Mouse (Mus musculus) forebrain, embryonic 15.5 days (tissue): ENCODE data around the gene Lrrc4b. TPM values are rescaled to one million over a fixed set of nuclear protein-coding genes. Genes with fewer than 3 reads are reported as not detected.

Experiments used
- ATAC-seq: fragments of 200-750 bp; cut with Nextera tagmentation; replicated peaks from 2 replicates; pipeline ENCODE4 v1.8.0; 2017; ENCODE audit warnings: mild to moderate bottlenecking, moderate TSS enrichment, moderate library complexity
- H3K27ac ChIP-seq: fragments of 300-500 bp; sonication (generic); replicated peaks from 2 replicates; pipeline ENCODE4 v1.5.1; 2015; ENCODE audit warnings: mild to moderate bottlenecking, inconsistent platforms
- H3K27me3 ChIP-seq: fragments of 300-500 bp; sonication (generic); 2 replicates; pipeline ENCODE4 v1.6.1; 2015; ENCODE audit warnings: inconsistent platforms
- H3K36me3 ChIP-seq: fragments of 300-500 bp; sonication (generic); 2 replicates; pipeline ENCODE4 v1.6.1; 2015; ENCODE audit warnings: mild to moderate bottlenecking, inconsistent platforms
- H3K4me1 ChIP-seq: fragments of 300-500 bp; sonication (generic); 2 replicates; pipeline ENCODE4 v1.6.1; 2015; ENCODE audit warnings: inconsistent platforms
- H3K4me2 ChIP-seq: fragments of 300-500 bp; sonication (generic); replicated peaks from 2 replicates; pipeline ENCODE4 v1.6.1; 2015; ENCODE audit warnings: mild to moderate bottlenecking, inconsistent platforms
- H3K4me3 ChIP-seq: fragments of 300-500 bp; sonication (generic); 2 replicates; pipeline ENCODE4 v1.5.1; 2015; ENCODE audit warnings: mild to moderate bottlenecking, inconsistent platforms
- H3K9ac ChIP-seq: fragments of 300-500 bp; sonication (generic); replicated peaks from 2 replicates; pipeline ENCODE4 v1.6.1; 2015; ENCODE audit warnings: mild to moderate bottlenecking, inconsistent platforms
- H3K9me3 ChIP-seq: fragments of 300-500 bp; sonication (generic); 2 replicates; pipeline ENCODE4 v1.6.1; 2016; ENCODE audit warnings: inconsistent platforms
- WGBS: fragments of 180-500 bp; shearing (Covaris S2); methylation state at CpG from one replicate; pipeline ENCODE4 v1.1.7; 2015; ENCODE audit warnings: mixed read lengths; 5-methylcytosine and 5-hydroxymethylcytosine counted together
- polyA plus RNA-seq: library from polyadenylated mRNA; unstranded; fragments of >200 nt; fragmentation: Nextera tagmentation; extraction: Ambion mirVana; gene quantifications from 2 replicates; pipeline ENCODE4 v1.2.1, GENCODE M21; 2015

The Lrrc4b gene
- polyA plus RNA-seq, 1 experiment from 2014 or later, result 15.7 TPM

DNA sequence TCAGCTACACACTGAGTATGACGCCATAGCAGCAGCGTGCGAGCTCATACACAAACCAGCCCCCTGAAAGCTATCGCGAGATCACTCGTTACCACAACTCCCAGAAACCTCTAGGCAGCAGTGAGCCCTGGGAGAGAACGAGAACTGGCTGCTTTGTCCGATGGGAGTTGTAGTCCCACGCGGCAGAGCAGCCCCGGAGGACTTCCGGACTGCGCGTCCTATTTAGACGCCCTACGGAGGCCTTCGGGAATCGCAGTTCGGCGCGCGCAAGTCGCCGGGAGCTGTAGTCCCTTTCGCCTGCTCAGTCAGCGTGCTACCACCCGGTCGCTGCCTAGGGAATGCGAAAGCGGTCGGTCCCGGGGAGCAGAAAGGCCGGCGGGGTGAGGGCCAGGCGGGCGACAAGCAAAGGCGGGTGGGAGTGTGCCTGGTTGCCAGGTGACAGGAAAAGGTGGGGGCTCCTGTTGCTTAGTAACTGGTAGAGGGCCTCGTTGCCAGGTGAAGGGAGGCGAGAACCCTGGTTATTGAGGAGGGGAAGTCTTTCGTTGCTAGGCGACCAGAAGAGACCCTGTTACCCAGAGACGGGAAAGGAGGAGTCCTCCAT, 39.1 kb downstream of the Lrrc4b start, which contains the start of gene Josd2:
TSS of gene Josd2 (plus strand) at position 170 of the 601 bp plus-strand sequence.
- H3K4me1 ChIP-seq, result peaks cover 60% of the 10 kb centered on the region

DNA sequence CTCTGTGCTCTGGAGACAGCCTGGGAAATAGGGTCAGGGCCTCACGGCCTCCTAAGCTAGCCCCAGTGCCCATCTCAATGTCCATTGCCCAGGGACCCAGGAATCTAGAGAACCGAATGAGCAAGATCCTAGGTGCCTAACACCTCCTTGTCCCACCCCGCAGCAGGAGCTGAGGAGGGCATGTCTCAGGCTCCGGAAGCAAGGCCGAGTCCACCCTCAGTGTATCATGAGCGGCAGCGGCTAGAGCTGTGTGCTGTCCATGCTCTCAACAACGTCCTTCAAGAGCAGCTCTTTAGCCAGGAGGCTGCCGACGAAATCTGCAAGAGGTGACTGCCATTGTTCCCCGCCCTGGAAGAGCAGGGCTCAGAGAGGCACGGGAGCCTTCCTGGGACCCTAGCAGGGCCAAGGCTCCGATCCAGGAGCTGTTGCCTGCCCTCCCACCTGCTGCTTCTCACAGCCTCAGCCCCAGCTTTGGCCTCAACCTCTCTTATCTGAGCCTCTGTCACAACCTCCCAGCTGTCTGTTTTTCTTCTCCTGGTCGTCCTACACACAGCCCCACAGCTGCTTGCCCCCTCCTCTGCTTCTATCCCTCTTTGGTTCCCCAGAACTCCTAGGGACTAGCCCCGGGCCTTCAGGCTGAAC, 39.9 kb downstream of the Lrrc4b start:
- no peaks in the 10 kb centered on the region for H3K9me3 ChIP-seq
- H3K4me3 ChIP-seq, result peak overlapping the region; percentile 57
- peaks cover 2% of the 10 kb centered on the region for H3K36me3 ChIP-seq
- no peaks in the 10 kb centered on the region for H3K27me3 ChIP-seq
- 50% methylated on average over 15 of the region's 15 CpGs for WGBS
- H3K9ac ChIP-seq, result peak overlapping the region; percentile 61
- peak overlapping the region; percentile 54 for H3K4me2 ChIP-seq
- peaks cover 55% of the 10 kb centered on the region for H3K4me1 ChIP-seq
- no peak for ATAC-seq
- H3K27ac ChIP-seq, result peak overlapping the region; percentile 92

More for the DNA sequence above, 39.1 kb downstream of the Lrrc4b start, which contains the start of gene Josd2:
- Histone ChIP-seq H3K27me3 (no peaks in the 10 kb centered on the region), H3K9ac (peak within 1 kb of the TSS; percentile 61), H3K36me3 (peaks cover 10% of the 10 kb centered on the region), H3K4me3 (peak within 1 kb of the TSS; percentile 57), H3K27ac (peak within 1 kb of the TSS; percentile 92), H3K9me3 (no peaks in the 10 kb centered on the region), H3K4me2 (peak within 1 kb of the TSS; percentile 54)
- WGBS, result under 1% methylated on average over 42 of the region's 42 CpGs
- ATAC-seq, result peak; percentile 96

DNA sequence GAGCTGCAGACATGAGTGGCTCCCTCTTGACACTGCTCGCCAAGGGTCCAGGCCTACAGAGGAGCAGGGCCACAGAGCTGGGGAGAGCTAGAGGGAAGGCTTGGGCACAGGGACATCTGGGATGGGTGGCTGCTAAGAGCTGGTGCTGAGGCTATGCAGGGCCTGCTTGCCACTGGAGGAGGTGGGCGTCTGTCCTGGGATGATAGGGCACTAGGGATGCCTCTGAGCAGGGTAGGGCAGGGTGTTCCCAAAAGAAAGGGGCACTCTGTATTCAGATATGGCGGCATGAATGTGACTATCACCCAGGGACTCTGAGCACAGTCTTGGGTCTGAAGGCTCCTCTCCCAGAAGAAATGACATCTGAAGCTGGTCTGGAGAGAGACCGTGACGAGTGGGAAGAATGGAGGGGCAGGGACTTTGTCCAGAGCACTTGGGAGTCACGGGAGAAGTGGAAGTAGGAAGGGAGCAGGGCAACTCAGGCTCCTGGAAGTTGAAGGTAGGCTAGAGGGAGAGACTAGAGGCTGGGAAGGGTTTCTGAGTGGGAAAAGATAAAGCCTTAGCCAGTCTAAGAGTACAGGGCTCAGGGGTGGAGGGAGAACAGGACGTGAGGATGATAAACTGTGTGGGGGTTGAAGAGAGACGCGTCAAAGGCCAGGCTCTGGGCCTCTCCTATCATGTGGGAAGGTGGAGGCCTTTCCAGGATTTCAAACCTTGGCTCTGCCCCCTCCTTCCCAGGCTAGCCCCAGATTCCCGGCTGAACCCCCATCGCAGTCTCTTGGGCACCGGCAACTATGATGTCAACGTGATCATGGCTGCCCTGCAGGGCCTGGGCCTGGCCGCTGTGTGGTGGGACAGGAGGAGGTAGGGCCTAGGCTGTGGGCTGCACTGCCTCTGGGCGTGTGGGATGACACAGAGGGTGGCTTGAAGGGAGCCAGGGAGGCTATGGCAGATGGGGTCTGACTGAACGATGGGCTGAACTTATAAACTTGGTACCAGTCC, 41.2 kb downstream of the Lrrc4b start:
- H3K36me3 ChIP-seq, result no peaks in the 10 kb centered on the region
- peak overlapping the region; percentile 92 for H3K27ac ChIP-seq
- H3K27me3 ChIP-seq, result no peaks in the 10 kb centered on the region
- H3K4me3 ChIP-seq, result no peak overlapping the region
- ATAC-seq, result no peak
- H3K4me2 ChIP-seq, result peak overlapping the region; percentile 54; the same call in 1 of the 2 replicates
- 91% methylated on average over 16 of the region's 16 CpGs for WGBS
- no peak overlapping the region for H3K9ac ChIP-seq
- peaks cover 54% of the 10 kb centered on the region for H3K4me1 ChIP-seq
- no peaks in the 10 kb centered on the region for H3K9me3 ChIP-seq

DNA sequence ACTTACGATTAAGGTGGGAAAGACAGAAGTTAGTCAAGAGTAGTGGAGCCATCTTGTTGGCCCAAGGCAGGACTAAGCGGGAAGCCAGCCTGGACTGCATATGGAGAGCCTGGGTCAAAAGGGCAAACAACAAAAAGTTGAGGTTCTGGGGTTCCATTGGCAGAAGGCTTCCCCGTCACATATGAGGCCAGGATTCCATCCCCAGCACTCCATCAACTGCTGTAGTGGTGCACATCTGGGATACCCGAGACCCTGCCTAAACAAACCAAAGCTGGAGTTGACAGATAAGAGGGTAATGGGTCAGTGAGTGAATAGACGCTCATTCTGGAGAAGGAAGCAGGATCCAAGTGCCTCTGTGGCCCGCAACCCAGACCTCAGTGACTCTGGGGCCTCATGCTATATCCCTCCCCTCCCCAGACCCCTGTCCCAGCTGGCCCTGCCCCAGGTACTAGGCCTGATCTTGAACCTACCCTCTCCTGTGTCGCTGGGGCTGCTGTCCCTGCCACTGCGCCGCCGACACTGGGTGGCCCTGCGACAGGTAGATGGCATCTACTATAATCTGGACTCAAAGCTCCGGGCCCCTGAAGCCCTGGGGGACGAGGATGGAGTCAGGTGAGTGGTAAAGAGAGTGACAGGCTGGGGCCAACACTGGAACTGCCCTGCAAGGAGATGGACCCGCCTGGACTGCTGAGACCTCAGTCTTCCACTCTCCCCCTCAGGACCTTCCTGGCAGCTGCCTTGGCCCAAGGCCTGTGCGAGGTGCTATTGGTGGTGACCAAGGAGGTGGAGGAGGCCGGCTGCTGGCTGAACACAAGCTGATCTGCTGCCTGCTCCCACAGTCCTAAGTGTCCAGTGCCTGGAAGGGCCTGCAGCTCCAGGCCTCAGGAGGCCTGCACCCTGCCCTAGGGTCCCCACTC, 42.1 kb downstream of the Lrrc4b start:
- Histone ChIP-seq H3K4me3 (no peak overlapping the region), H3K9me3 (no peaks in the 10 kb centered on the region), H3K27ac (no peak overlapping the region), H3K27me3 (no peaks in the 10 kb centered on the region), H3K9ac (no peak overlapping the region), H3K36me3 (no peaks in the 10 kb centered on the region), H3K4me1 (peaks cover 52% of the 10 kb centered on the region), H3K4me2 (no peak overlapping the region)
- no peak for ATAC-seq
- WGBS, result 88% methylated on average over 16 of the region's 16 CpGs

DNA sequence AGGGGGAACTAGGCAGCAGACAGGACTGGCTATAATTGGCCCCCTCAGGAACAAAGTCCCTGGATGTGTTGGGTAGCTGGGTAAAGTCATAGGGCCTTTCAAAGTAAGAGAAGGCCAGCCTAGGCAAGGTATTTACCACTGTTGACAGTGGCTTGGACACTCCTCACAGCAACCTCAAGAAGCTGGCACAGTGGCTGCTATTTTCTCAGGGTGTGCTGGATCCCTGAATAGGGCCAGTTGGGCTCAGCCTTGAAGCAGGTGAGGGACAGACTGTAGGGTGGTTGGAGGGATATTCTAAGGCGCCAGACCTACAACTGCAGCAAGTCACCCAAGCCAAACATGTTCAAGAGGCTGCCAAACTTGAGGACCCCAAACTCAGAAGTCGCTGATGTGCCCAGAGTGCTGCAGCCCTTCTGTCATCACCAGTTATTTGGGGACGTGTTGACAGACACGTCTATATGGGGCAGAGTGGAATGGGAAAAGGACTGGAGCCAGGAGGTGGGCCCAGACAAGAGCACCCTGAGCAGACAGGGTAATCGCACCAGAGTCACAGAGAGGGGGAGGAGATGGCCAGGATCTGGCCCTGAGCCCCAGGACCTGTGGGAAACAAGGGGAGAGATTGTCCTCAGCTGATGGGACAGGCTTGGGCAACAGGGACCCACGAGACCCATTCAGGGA, 43.2 kb downstream of the Lrrc4b start:
- Histone ChIP-seq H3K4me1 (peaks cover 49% of the 10 kb centered on the region), H3K4me3 (no peak overlapping the region), H3K9ac (no peak overlapping the region), H3K4me2 (no peak overlapping the region), H3K9me3 (no peaks in the 10 kb centered on the region), H3K27ac (0 out of 2 replicates have a peak overlapping the region, but pooled peaks have one; percentile 15), H3K36me3 (no peaks in the 10 kb centered on the region), H3K27me3 (0 out of 2 replicates have a peak, but pooled peaks cover 1% of the 10 kb centered on the region)
- 41% methylated on average over 6 of the region's 6 CpGs for WGBS
- ATAC-seq, result no peak

DNA sequence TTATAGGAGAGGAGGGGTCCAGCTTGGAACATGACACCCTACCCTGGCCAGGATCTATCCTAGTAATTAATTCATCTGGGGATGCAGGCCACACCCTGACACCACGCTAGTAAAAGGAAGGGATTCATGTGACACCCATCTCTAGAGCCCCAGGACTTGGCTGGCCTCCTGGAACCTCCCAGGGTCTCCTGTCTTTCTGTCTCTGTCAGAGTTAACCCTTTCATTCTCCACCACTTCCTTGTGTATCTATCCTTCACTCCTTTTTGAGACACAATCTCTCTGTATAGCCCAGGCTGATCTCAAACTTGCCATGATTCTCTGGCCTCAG, 43.7 kb downstream of the Lrrc4b start:
- Histone ChIP-seq H3K9ac (no peak overlapping the region), H3K27me3 (peaks cover 5% of the 10 kb centered on the region; the same call in 1 of the 2 replicates), H3K4me3 (no peak overlapping the region), H3K4me1 (peaks cover 44% of the 10 kb centered on the region), H3K9me3 (no peaks in the 10 kb centered on the region), H3K36me3 (no peaks in the 10 kb centered on the region), H3K27ac (0 out of 2 replicates have a peak overlapping the region, but pooled peaks have one; percentile 15), H3K4me2 (no peak overlapping the region)
- ATAC-seq, result no peak
- WGBS, result 20% methylated on average over 1 of the region's 1 CpGs

DNA sequence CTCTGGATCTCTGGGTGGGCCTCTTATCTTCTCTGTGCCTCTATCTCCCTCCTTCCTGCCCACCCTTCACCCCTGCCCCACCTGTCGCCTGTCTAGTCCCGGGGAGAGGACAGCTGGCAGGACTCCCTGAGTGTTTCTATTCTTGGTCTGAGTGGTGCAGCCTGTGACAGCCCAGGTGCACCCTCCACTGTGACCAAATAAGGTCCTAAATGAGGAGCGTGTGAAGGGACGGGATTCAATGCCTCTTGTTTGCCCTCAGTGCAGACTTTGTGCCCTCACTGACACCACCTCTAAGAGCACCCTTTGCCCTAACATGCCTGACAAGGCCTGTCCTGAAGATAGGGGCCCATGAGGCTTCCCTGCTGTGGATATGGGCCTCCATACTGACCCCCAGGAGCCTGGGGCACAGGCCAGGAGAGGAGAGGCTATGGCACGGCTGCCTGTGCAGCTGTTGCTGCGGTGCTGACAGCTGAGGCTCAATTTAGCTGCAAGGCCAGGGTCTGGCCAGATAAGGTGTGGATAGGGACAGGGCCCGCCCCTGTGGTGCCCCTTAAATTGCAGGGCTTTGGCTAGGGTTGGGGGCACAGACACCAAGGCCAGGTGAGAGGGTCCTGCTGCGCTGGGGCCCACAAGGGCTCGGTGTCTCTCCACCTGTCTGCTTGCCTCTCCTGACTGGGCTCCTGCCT, 44.3 kb downstream of the Lrrc4b start:
- no peak overlapping the region for H3K4me3 ChIP-seq
- H3K27ac ChIP-seq, result no peak overlapping the region
- ATAC-seq, result no peak
- H3K9ac ChIP-seq, result no peak overlapping the region
- no peak overlapping the region for H3K4me2 ChIP-seq
- H3K9me3 ChIP-seq, result no peaks in the 10 kb centered on the region
- H3K4me1 ChIP-seq, result peaks cover 43% of the 10 kb centered on the region
- 68% methylated on average over 9 of the region's 9 CpGs for WGBS
- no peaks in the 10 kb centered on the region for H3K36me3 ChIP-seq
- peaks cover 10% of the 10 kb centered on the region; the same call in 1 of the 2 replicates for H3K27me3 ChIP-seq

DNA sequence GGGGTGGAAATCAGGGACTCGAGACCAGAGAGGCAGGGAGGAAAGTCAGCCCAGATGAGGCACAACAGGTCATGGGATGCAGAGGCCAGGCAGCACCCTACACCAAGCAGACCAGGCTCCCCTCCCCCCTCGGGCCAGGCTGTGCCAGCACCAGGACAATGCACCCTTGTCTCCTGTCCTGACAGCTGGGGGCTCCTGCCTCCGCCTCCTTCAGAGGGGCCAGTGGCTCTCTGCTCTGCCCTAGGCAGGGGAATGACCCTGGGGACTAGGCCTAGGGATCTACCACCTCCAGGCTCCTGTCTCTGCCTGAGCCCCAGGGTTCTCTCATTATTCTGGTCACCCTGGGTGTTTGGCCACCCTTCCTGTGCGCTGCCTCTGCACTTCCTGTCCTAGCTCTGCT, 45.6 kb downstream of the Lrrc4b start:
- Histone ChIP-seq H3K9ac (peak overlapping the region; percentile 3; the same call in 1 of the 2 replicates), H3K4me2 (no peak overlapping the region), H3K27ac (peak overlapping the region; percentile 40), H3K36me3 (no peaks in the 10 kb centered on the region), H3K27me3 (peaks cover 12% of the 10 kb centered on the region), H3K4me3 (no peak overlapping the region), H3K4me1 (peaks cover 31% of the 10 kb centered on the region), H3K9me3 (no peaks in the 10 kb centered on the region)
- 13% methylated on average over 4 of the region's 4 CpGs for WGBS
- peak; percentile 65 for ATAC-seq

DNA sequence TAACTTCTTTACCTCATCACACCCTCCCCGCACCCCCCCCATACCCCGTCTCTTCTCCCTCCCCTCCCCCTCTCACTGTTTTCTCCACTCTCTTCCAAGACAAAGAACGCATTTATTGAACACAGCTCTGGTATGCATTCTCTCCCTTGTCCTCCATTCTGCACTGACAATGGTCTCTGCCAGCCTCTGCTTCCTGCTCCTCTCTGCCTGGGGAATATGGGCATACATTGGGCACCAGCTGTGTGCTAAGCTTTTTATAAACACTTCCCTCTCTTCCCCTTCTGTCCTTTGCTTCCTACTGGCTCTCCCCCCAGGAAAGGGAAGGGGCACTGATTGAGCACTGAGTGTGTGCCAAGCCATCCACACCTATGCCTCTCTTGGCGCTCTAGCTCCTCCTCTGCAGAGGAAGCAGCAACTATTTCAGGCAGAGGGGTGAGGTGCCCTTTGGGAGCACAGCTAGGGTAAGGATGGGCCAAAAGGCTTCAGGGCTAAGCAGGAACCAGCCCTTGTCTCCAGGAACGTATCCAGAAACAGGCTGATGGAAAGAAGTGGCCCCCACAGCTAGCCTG, 46.3 kb downstream of the Lrrc4b start:
- no peak overlapping the region for H3K4me2 ChIP-seq
- H3K36me3 ChIP-seq, result no peaks in the 10 kb centered on the region
- ATAC-seq, result peak; percentile 33; the same call in 1 of the 2 replicates
- peak overlapping the region; percentile 40; the same call in 1 of the 2 replicates for H3K27ac ChIP-seq
- peaks cover 15% of the 10 kb centered on the region for H3K27me3 ChIP-seq
- 31% methylated on average over 5 of the region's 5 CpGs for whole genome bisulfite sequencing
- peaks cover 27% of the 10 kb centered on the region for H3K4me1 ChIP-seq
- H3K4me3 ChIP-seq, result no peak overlapping the region
- no peaks in the 10 kb centered on the region for H3K9me3 ChIP-seq
- H3K9ac ChIP-seq, result no peak overlapping the region

DNA sequence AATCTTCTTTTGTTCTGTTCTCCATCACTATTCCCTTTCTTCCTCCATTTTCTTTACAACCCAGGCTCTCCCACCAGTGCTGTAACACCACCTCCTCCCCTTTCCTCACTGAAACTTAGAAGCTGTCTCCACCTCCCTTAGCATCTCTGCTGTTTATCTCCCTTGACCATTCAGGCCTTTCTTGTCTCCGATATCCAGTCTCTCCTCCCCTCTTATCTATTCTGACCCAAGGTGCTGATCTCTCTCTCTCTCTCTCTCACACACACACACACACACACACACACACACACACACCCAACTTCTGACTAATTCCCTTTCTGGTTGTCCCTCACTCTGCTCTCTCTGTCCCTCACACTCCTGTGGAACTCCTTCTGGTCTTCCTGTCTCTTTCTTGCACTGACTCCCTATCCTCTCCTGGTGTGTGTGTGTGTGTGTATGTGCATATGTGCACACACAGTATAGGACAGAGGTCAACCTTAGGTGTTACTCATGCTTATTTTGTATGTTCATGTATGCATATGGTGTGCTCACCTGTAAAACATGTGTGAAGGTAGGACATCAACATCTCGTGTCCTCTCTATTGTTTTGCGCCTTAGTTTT, 54.1 kb downstream of the Lrrc4b start:
- no peak overlapping the region for H3K27ac ChIP-seq
- no peak overlapping the region for H3K9ac ChIP-seq
- WGBS, result 84% methylated on average over 3 of the region's 3 CpGs
- no peak overlapping the region for H3K4me2 ChIP-seq
- H3K4me3 ChIP-seq, result no peak overlapping the region
- peaks cover 20% of the 10 kb centered on the region for H3K27me3 ChIP-seq
- no peaks in the 10 kb centered on the region for H3K4me1 ChIP-seq
- no peak for ATAC-seq
- H3K9me3 ChIP-seq, result no peaks in the 10 kb centered on the region
- no peaks in the 10 kb centered on the region for H3K36me3 ChIP-seq
